25 mouse cellular contexts compared by ENCODE assay signal in the genomic region with DNA sequence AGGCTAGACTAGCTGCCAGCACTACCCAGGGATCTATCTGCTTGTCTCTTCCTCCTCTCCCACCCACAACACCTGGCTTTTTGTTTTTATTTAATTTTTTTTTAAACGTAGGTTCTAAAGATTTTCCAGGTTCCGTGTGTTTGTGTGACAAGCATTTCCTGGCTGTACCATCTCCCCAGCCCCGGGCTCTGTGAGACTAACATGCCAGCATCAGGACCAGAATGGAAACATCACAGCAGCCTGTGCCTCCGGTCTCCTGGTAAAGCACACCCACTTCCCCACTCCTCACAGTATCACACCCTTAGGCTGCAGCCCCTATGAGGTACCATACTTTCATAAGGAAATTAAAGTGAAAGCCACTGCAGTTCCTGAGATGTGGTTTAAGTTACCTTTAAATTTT. TPM values are rescaled to one million over a fixed set of nuclear protein-coding genes. Genes with fewer than 3 reads are reported as not detected.
"Had no signal": no experiment of that assay in that cellular context is flagged by ENCODE, and none has a peak within 500 bp of the region (broad histone marks: within the 10 kb centered on the region; RNA-seq: fewer than 3 reads in every experiment).

No protein-coding gene starts in this region.

- DNase-seq: kidney, adult 8-10 months; kidney, postnatal 10 days; kidney, postnatal 36 days; left cerebral cortex, postnatal 4 days; liver, postnatal 0 days; lung, embryonic 14.5 days; midbrain, embryonic 14.5 days; thymus, adult 18-20 months; thymus, postnatal 36 days had no signal

- H3K9ac ChIP-seq: kidney, embryonic 15.5 days; limb, embryonic 12.5 days; limb, embryonic 15.5 days; liver, embryonic 14.5 days; liver, postnatal 0 days; lung, embryonic 14.5 days; neural tube, embryonic 13.5 days had no signal

- H3K36me3 ChIP-seq: kidney, embryonic 15.5 days; limb, embryonic 12.5 days; limb, embryonic 15.5 days; neural tube, embryonic 13.5 days had no signal

- H3K27ac ChIP-seq: kidney, embryonic 15.5 days; limb, embryonic 12.5 days; limb, embryonic 15.5 days; liver, embryonic 14.5 days; macrophage; neural tube, embryonic 13.5 days had no signal

- H3K27me3 ChIP-seq: kidney, embryonic 15.5 days; limb, embryonic 12.5 days; limb, embryonic 15.5 days; neural tube, embryonic 13.5 days had no signal

- H3K4me1 ChIP-seq: kidney, embryonic 15.5 days had no signal

- H3K4me2 ChIP-seq: kidney, embryonic 15.5 days; limb, embryonic 12.5 days; limb, embryonic 15.5 days; liver, embryonic 11.5 days; lung, embryonic 14.5 days; neural tube, embryonic 13.5 days had no signal

- H3K9me3 ChIP-seq: kidney, embryonic 15.5 days; limb, embryonic 12.5 days; limb, embryonic 15.5 days; neural tube, embryonic 13.5 days had no signal

- H3K4me3 ChIP-seq: kidney, embryonic 15.5 days; limb, embryonic 12.5 days; limb, embryonic 15.5 days; myocyte; neural tube, embryonic 13.5 days had no signal

- ATAC-seq: liver, postnatal 0 days; lung, postnatal 0 days had no signal

RNA-seq across cellular contexts. Expression of a gene that starts 16.1 kb away (rescaled TPM):
- total RNA-seq: megakaryocyte, adult 5-6 weeks; monocyte, adult 5-6 weeks; neutrophil, adult 5-6 weeks had no signal
- polyA plus RNA-seq: limb, embryonic 12.5 days; limb, embryonic 15.5 days; liver, embryonic 11.5 days; liver, embryonic 14.5 days; liver, postnatal 0 days; lung, embryonic 14.5 days; macrophage; neural tube, embryonic 13.5 days; small intestine, adult 2 months; spleen, adult 2 months; stomach, embryonic 16.5 days; urinary bladder, adult 2 months had no signal
